Mouse (Mus musculus): ENCODE measurements around the gene Dnaaf1. TPM values are rescaled to one million over a fixed set of nuclear protein-coding genes. Genes with fewer than 3 reads are reported as not detected.

The Dnaaf1 gene
- total RNA-seq, 2 experiments from 2014 or later, result not detected

GRCm38 (mm10) chr8:119571135-119571534 lies 3.9 kb upstream of the Dnaaf1 start:
- DNase-seq, result no peak

GRCm38 (mm10) chr8:119572411-119572810 lies 2.6 kb upstream of the Dnaaf1 start:
- no peak for DNase-seq

GRCm38 (mm10) chr8:119575366-119575726 lies 311 bp downstream of the Dnaaf1 start:
- no peak for DNase-seq

GRCm38 (mm10) chr8:119579096-119579495 lies 4.1 kb downstream of the Dnaaf1 start:
- DNase-seq, result no peak

- no peak for DNase-seq
Measured at GRCm38 (mm10) chr8:119580441-119581161, 5.6 kb downstream of the Dnaaf1 start.

DNA sequence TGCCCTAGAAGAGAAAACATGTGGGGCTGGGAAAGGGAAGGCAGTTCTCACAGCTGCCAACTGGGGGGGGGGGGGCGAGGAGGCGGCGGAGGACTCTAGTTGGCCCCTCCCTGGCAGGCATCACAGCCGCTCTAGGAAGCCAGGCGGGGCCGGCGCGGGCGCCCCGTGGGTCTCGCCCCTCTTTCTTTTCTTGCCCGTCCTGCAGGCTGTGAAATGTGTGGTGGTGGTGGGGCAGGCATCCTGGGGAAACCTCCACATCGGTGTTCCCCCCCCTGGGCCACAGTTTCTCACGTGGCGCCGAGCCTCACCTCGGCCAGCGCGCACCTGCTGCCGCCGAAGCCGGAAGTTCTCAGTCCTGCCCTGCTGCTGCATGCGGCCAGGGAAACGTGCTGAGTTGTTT lies 10.9 kb downstream of the Dnaaf1 start:
- no peak for DNase-seq

DNA sequence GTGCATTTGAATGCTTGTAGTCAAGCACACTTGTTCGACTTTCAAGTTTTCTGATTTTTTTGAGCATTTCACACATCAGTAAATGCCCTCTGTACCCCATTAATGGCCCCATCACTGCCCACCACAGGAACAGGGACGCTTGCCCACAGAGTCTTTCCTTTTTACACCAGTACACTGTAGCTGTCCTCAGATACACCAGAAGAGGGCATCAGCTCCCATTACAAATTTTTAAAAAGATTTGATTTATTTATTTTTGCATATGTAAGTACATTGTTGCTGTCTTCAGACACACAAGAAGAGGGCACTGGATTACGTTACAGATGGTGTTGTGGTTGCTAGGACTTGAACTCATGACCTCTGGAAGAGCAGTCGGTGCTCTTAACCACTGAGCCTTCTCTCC lies 13.3 kb downstream of the Dnaaf1 start:
- no peak for DNase-seq

DNA sequence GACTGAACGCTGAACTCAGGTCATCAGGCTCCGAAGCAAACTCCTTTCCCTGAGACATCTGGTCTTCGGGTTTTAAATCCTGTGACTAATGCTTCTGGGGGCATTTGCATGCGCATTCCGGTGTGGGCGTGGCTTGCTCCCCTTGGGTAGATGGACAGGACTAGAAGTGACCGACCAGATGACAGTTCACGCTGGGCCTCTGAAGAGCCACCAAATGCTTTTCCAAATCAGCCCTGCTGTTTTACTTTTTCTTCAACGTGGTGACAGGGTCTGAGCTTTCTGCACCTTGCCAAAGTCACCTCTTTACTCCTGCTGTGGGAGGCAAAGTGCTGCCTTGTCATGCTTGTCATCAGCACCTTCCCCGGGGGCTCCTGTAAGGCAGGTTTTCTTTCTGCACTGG lies 13.8 kb downstream of the Dnaaf1 start:
- DNase-seq, result no peak

GRCm38 (mm10) chr8:119590348-119590747 lies 15.3 kb downstream of the Dnaaf1 start:
- DNase-seq, result no peak

DNA sequence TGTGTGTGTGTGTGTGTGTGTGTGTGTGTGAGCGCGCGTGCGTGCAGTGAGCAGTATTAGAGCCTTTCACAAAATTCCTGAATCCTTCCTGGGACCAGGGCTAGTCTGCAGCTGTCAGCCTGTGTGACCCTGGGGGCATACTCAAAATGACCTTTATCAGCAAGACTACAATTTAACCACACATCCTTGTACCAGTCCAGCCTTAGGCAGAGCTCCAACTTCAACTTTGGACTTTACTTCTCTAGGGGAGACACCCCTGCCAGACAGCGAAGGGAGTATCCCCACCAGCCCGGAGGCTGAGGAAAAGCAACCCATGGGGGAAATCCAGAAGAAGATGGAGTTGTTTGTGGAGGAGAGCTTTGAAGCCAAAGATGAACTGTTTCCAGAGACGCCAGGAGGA lies 16.4 kb downstream of the Dnaaf1 start:
- no peak for DNase-seq

GRCm38 (mm10) chr8:119603771-119604170 lies 28.7 kb downstream of the Dnaaf1 start:
- DNase-seq, result no peak

DNA sequence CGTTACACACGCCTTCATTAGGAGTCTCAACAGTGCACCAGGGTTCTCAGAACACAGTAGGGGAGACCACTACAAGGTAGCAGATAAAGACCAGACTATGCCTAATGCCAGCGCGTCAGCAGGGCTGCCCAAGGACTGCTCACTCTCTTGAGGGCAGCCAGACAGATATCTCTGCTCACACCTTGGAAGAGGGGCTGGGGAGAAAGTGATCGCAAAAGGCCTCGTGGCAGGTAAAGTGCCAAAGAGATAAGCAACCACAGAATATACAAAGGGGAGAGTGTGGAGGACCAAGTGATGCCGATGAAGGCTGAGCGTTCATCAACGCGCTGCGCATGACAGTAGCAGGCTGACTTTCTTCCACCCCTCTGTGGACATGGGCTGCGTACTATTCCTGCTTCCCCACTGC lies 29.4 kb downstream of the Dnaaf1 start:
- no peak for DNase-seq

GRCm38 (mm10) chr8:119604996-119605395 lies 30.0 kb downstream of the Dnaaf1 start, which contains the start of gene Taf1c:
Gene Taf1c (minus strand): TSS chr8:119605222.
- DNase-seq, result peak; percentile 84

- DNase-seq, result no peak
Measured at GRCm38 (mm10) chr8:119606224-119606623, 31.2 kb downstream of the Dnaaf1 start.

GRCm38 (mm10) chr8:119612471-119612870 lies 37.4 kb downstream of the Dnaaf1 start, which contains the start of gene Adad2:
Gene Adad2 (plus strand): TSS chr8:119612747.
- DNase-seq, result no peak

- DNase-seq, result no peak
Measured at GRCm38 (mm10) chr8:119615096-119615495, 40.1 kb downstream of the Dnaaf1 start.

DNA sequence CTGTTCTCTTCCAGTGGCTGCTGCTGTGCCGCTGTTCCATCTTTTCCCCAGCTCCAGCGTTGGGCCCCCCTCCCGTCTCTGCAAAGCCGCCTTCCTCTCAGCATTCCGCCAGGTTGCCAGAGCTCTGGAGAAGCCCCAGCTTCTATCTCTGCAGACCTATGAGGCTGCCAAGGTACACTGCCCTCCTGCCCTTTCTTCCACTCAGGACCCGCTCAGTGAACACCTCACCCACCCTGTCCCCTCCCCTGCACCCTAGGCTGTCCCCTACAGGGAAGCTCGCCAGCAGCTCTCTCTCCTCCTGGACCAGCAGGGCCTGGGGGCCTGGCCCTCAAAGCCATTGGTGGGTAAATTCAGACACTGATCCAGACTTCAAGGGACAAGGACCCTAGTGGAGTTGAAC lies 41.3 kb downstream of the Dnaaf1 start:
- no peak for DNase-seq

GRCm38 (mm10) chr8:119616811-119617210 lies 41.8 kb downstream of the Dnaaf1 start:
- DNase-seq, result no peak

GRCm38 (mm10) chr8:119617586-119617985 lies 42.6 kb downstream of the Dnaaf1 start:
- no peak for DNase-seq

- DNase-seq, result peak; percentile 51
Measured at GRCm38 (mm10) chr8:119618887-119619286, 43.9 kb downstream of the Dnaaf1 start.

DNA sequence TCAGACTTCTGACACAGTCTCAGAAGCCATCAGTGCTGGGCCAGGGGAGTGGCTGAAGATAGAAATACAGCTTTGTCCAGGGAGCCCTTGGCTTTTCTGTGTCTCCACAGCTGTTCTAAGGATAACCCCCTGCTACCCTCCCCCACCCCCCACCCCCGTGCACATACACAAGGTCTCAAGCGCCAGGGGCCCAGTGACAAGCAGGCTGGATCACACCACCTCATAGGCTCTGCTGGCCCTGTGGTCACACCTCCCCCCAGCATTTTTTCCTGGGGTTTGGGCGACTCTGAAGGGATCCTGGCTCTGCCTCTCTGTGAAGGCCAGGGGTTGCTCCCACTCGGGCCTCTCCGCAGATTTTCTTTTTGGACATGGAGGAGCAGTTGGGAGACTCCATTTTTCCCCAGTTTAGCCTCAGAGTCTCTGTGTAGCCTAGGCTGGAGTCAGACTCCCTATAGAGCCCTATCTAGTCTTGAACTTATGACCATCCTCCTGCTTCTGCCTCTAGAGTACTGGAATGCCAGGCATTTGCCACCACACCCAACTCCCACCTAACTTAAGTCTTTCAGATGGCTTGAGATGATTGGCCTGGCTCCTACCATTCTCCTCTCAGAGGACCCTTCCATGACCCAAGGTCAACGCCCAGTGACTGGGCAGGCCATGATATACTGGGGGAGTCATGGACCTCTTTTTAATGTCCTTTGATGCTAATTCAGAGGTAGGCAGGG lies 45.2 kb downstream of the Dnaaf1 start:
- DNase-seq, result no peak

GRCm38 (mm10) chr8:119620848-119621465 lies 45.9 kb downstream of the Dnaaf1 start:
- DNase-seq, result peak; percentile 46

DNA sequence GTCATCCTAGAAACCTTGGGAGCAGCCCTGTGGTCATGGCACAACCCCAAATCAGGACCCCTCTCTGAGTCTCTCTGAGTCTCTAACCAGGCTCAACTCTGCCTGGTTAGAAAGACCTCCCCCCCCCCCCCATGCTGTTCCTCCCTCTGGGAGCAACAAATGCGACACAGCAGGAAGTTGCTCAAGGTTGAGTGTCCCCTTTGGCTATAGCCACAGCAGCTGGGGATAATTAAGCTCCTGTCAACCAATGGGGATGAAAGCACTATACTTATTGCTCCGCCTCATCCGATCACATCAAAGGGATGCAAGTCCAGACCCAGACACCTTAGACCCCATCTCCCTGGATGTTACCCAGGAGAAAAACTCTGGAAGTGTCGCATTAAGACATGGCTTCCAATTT lies 47.5 kb downstream of the Dnaaf1 start:
- DNase-seq, result no peak
